In genomic region chr16:79398476-79398875, GRCm38 (mm10) we compare ENCODE assay signal across 21 mouse cellular contexts.
DNase-seq lines count a peak whose midpoint lies in the region; ATAC-seq and TF ChIP-seq lines count a peak whose summit lies in the region.
"Had no signal": no experiment of that assay in that cellular context is flagged by ENCODE, and none has a peak within 500 bp of the region (broad histone marks: within the 10 kb centered on the region; RNA-seq: fewer than 3 reads in every experiment).

No protein-coding gene starts in this region.

- no peak overlapping the region for H3K4me3 ChIP-seq in heart, postnatal 0 days (ENCODE audit: low read depth, low read length)
- H3K4me3 ChIP-seq in intestine, embryonic 16.5 days (ENCODE audit: low read length): no peak overlapping the region
- H3K4me3 ChIP-seq: embryonic facial prominence, embryonic 13.5 days; embryonic facial prominence, embryonic 15.5 days; erythroblast, embryonic 14.5 days; forebrain, embryonic 10.5 days; forebrain, embryonic 12.5 days had no signal

- no peak for TF ChIP-seq EP300 in heart, postnatal 0 days (IDR thresholded peaks at IDR 0.05; ENCODE audit: low read depth)

- no peak overlapping the region for H3K9ac ChIP-seq in heart, postnatal 0 days (replicated peaks; ENCODE audit: low read depth, low read length)
- no peak overlapping the region for H3K9ac ChIP-seq in intestine, embryonic 16.5 days (ENCODE audit: low read depth, low read length)
- H3K9ac ChIP-seq: embryonic facial prominence, embryonic 13.5 days; embryonic facial prominence, embryonic 15.5 days; forebrain, embryonic 12.5 days had no signal

- 18% methylated on average over 2 of the region's 2 CpGs for WGBS in heart, postnatal 0 days
- WGBS in intestine, embryonic 16.5 days: 79% methylated on average over 2 of the region's 2 CpGs

- H3K27me3 ChIP-seq in heart, postnatal 0 days (ENCODE audit: control insufficient read depth, insufficient read depth, low read length): no peaks in the 10 kb centered on the region
- H3K27me3 ChIP-seq in intestine, embryonic 16.5 days (replicated peaks; ENCODE audit: control insufficient read depth, insufficient read depth, low read length): no peaks in the 10 kb centered on the region
- H3K27me3 ChIP-seq: embryonic facial prominence, embryonic 13.5 days; embryonic facial prominence, embryonic 15.5 days; forebrain, embryonic 12.5 days had no signal

- no peak for ATAC-seq in heart, postnatal 0 days (ENCODE audit: insufficient read depth, low read depth)
- no peak for ATAC-seq in intestine, embryonic 16.5 days
- ATAC-seq: forebrain, embryonic 14.5 days; forebrain, embryonic 16.5 days had no signal

- no peak overlapping the region for H3K4me2 ChIP-seq in heart, postnatal 0 days (ENCODE audit: low read depth, low read length)
- H3K4me2 ChIP-seq in intestine, embryonic 16.5 days (ENCODE audit: low read depth, low read length): no peak overlapping the region
- H3K4me2 ChIP-seq: embryonic facial prominence, embryonic 13.5 days; embryonic facial prominence, embryonic 15.5 days; forebrain, embryonic 12.5 days had no signal

- H3K27ac ChIP-seq in heart, postnatal 0 days (ENCODE audit: low read depth): no peak overlapping the region
- H3K27ac ChIP-seq in intestine, embryonic 16.5 days (ENCODE audit: low read length): no peak overlapping the region
- H3K27ac ChIP-seq: embryonic facial prominence, embryonic 13.5 days; embryonic facial prominence, embryonic 15.5 days; forebrain, embryonic 10.5 days; forebrain, embryonic 12.5 days had no signal

- no peak for TF ChIP-seq CTCF in heart, postnatal 0 days (IDR thresholded peaks at IDR 0.05; ENCODE audit: low read depth)

- H3K9me3 ChIP-seq in heart, postnatal 0 days (replicated peaks; ENCODE audit: control insufficient read depth, low read length): no peaks in the 10 kb centered on the region
- H3K9me3 ChIP-seq in intestine, embryonic 16.5 days (ENCODE audit: control insufficient read depth, low read length): no peaks in the 10 kb centered on the region
- H3K9me3 ChIP-seq: embryonic facial prominence, embryonic 13.5 days; embryonic facial prominence, embryonic 15.5 days; forebrain, embryonic 10.5 days; forebrain, embryonic 12.5 days had no signal

- no peaks in the 10 kb centered on the region for H3K36me3 ChIP-seq in heart, postnatal 0 days (replicated peaks; ENCODE audit: control insufficient read depth, insufficient read depth, low read length)
- no peaks in the 10 kb centered on the region for H3K36me3 ChIP-seq in intestine, embryonic 16.5 days (ENCODE audit: control insufficient read depth, insufficient read depth, low read length)
- H3K36me3 ChIP-seq: embryonic facial prominence, embryonic 13.5 days; embryonic facial prominence, embryonic 15.5 days; forebrain, embryonic 10.5 days; forebrain, embryonic 12.5 days had no signal

- DNase-seq in heart, postnatal 0 days (ENCODE audit: low spot score): peak; percentile 12
- no peak for DNase-seq in heart, postnatal 4 days
- DNase-seq in brain, adult 2 months (ENCODE audit: low read depth, low spot score): peak; percentile 30
- peak; percentile 29 for DNase-seq in telencephalon, adult 2 months (ENCODE audit: low read depth, low spot score)
- DNase-seq: adrenal gland, adult 2 months; adrenal gland, postnatal 10 days; adrenal gland, postnatal 25 days; cerebellum, adult 11-12 months; cerebellum, adult 2 months; cerebellum, adult 9-10 months; cerebellum, postnatal 10 days; cerebellum, postnatal 36 days; embryo, embryonic 11 days had no signal

- H3K4me1 ChIP-seq in heart, postnatal 0 days (ENCODE audit: control insufficient read depth, insufficient read depth): peaks cover 7% of the 10 kb centered on the region; the same call in 1 of the 2 replicates
- H3K4me1 ChIP-seq in intestine, embryonic 16.5 days (ENCODE audit: control insufficient read depth, insufficient read depth, low read length): no peaks in the 10 kb centered on the region
- H3K4me1 ChIP-seq: embryonic facial prominence, embryonic 13.5 days; embryonic facial prominence, embryonic 15.5 days; forebrain, embryonic 12.5 days had no signal
